Mouse (Mus musculus): ENCODE results near the gene Pirb. TPM values are rescaled to one million over a fixed set of nuclear protein-coding genes. Genes with fewer than 3 reads are reported as not detected.
"Not testable (repeated sequence)": the region's sequence is repeated elsewhere in the genome, so short reads cannot be mapped to it uniquely, and the experiment has no call there.

The Pirb gene
- polyA plus RNA-seq, 1 experiment from 2014 or later = 5.3 TPM

GRCm38 (mm10) chr7:3707568-3708413 is 12.4 kb downstream of the Pirb start:
- TF ChIP-seq CTCF (IDR thresholded peaks at IDR 0.05) (no peak), EP300 (IDR thresholded peaks at IDR 0.05) (no peak)
- Histone ChIP-seq H3K27ac (ENCODE audit: low read length) (no peak overlapping the region), H3K9ac (replicated peaks; ENCODE audit: low read depth) (no peak overlapping the region), H3K4me3 (ENCODE audit: low read depth, low read length) (no peak overlapping the region), H3K9me3 (ENCODE audit: low read length) (no peaks in the 10 kb centered on the region), H3K4me1 (ENCODE audit: insufficient read depth, low read depth, low read length) (peaks cover 13% of the 10 kb centered on the region; the same call in 1 of the 2 replicates), H3K36me3 (ENCODE audit: insufficient read depth, low read length) (peaks cover 9% of the 10 kb centered on the region; the same call in 1 of the 2 replicates), H3K4me2 (replicated peaks; ENCODE audit: low read depth, low read length) (no peak overlapping the region), H3K27me3 (replicated peaks; ENCODE audit: insufficient read depth, low read length) (no peaks in the 10 kb centered on the region)
- ATAC-seq (no peak), DNase-seq (ENCODE audit: low spot score) (no peak)
- 44% methylated on average over 7 of the region's 7 CpGs for WGBS

DNA sequence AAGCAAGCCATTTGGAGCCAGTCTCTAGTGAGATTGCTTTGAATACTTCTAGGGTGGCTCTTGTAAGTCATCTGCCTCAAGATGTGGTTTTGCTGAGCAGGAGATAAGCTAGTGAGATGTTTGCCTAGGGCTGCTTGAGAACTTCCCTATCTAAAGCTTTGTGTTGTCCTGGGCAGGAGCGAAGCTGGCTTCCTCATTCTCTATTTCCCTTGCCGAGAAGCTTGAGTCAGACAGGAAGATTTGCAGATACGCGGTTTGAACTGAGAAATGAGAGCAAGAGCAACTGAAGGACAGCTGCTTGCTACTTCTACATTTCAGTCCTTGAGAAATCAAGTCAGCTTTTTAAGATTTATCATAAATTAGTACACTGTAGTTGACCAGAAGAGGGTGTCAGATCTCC is 13.2 kb downstream of the Pirb start:
- ATAC-seq = no peak
- TF ChIP-seq CTCF (IDR thresholded peaks at IDR 0.05) (no peak), EP300 (IDR thresholded peaks at IDR 0.05) (no peak)
- Histone ChIP-seq H3K9me3 (ENCODE audit: low read length) (no peaks in the 10 kb centered on the region), H3K27me3 (replicated peaks; ENCODE audit: insufficient read depth, low read length) (no peaks in the 10 kb centered on the region), H3K27ac (ENCODE audit: low read length) (no peak overlapping the region), H3K4me2 (replicated peaks; ENCODE audit: low read depth, low read length) (no peak overlapping the region), H3K4me1 (ENCODE audit: insufficient read depth, low read depth, low read length) (peaks cover 13% of the 10 kb centered on the region; the same call in 1 of the 2 replicates), H3K4me3 (ENCODE audit: low read depth, low read length) (no peak overlapping the region), H3K9ac (replicated peaks; ENCODE audit: low read depth) (no peak overlapping the region), H3K36me3 (ENCODE audit: insufficient read depth, low read length) (peaks cover 9% of the 10 kb centered on the region; the same call in 1 of the 2 replicates)
- peak; percentile 69 for DNase-seq (ENCODE audit: low spot score)
- 36% methylated on average over 4 of the region's 4 CpGs for WGBS

DNA sequence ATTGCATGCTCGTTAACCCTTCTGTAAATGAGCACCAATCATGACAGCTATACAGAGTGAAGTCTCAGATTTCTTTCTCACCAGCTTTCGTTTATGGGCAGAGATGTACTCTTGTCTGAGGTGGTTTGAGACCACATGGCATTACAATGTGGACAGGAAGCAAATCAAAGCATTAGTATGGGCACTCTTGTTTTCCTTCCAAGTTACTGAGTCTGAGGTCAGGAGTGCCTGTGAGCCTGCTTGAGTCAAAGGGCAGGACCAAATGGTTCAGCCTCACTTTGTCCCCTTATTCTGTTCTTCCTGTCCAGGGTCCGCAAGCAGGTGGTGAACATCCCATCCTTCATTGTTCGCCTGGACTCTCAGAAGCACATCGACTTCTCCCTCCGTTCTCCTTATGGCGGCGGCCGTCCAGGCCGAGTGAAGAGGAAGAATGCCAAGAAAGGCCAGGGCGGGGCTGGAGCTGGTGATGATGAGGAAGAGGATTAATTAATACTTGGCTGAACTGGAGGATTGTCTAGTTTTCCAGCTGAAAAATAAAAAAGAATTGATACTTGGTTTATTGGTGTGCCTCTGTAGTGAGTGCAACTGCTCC is 13.8 kb downstream of the Pirb start:
- Histone ChIP-seq H3K9ac (replicated peaks; ENCODE audit: low read depth) (no peak overlapping the region), H3K4me3 (ENCODE audit: low read depth, low read length) (0 out of 2 replicates have a peak overlapping the region, but pooled peaks have one; percentile 8), H3K27me3 (replicated peaks; ENCODE audit: insufficient read depth, low read length) (no peaks in the 10 kb centered on the region), H3K36me3 (ENCODE audit: insufficient read depth, low read length) (peaks cover 9% of the 10 kb centered on the region; the same call in 1 of the 2 replicates), H3K27ac (ENCODE audit: low read length) (no peak overlapping the region), H3K4me1 (ENCODE audit: insufficient read depth, low read depth, low read length) (peaks cover 13% of the 10 kb centered on the region; the same call in 1 of the 2 replicates), H3K9me3 (ENCODE audit: low read length) (no peaks in the 10 kb centered on the region), H3K4me2 (replicated peaks; ENCODE audit: low read depth, low read length) (peak overlapping the region; percentile 88; the same call in 1 of the 2 replicates)
- DNase-seq (ENCODE audit: low spot score) = no peak
- TF ChIP-seq CTCF (IDR thresholded peaks at IDR 0.05) = no peak
- no peak for TF ChIP-seq EP300 (IDR thresholded peaks at IDR 0.05)
- ATAC-seq = no peak
- 40% methylated on average over 11 of the region's 11 CpGs for WGBS

- Histone ChIP-seq H3K4me2 (replicated peaks; ENCODE audit: low read depth, low read length) (peak overlapping the region; percentile 88), H3K9ac (replicated peaks; ENCODE audit: low read depth) (no peak overlapping the region), H3K4me3 (ENCODE audit: low read depth, low read length) (0 out of 2 replicates have a peak overlapping the region, but pooled peaks have one; percentile 8), H3K36me3 (ENCODE audit: insufficient read depth, low read length) (peaks cover 9% of the 10 kb centered on the region; the same call in 1 of the 2 replicates), H3K4me1 (ENCODE audit: insufficient read depth, low read depth, low read length) (peaks cover 13% of the 10 kb centered on the region; the same call in 1 of the 2 replicates), H3K27me3 (replicated peaks; ENCODE audit: insufficient read depth, low read length) (no peaks in the 10 kb centered on the region), H3K27ac (ENCODE audit: low read length) (no peak overlapping the region), H3K9me3 (ENCODE audit: low read length) (no peaks in the 10 kb centered on the region)
- ATAC-seq = no peak
- DNase-seq (ENCODE audit: low spot score) = no peak
- TF ChIP-seq EP300 (IDR thresholded peaks at IDR 0.05) (no peak), CTCF (IDR thresholded peaks at IDR 0.05) (no peak)
- 24% methylated on average over 6 of the region's 6 CpGs for WGBS
Measured at GRCm38 (mm10) chr7:3705911-3706310, 14.3 kb downstream of the Pirb start.

- DNase-seq (ENCODE audit: low spot score) = peak; percentile 14
Measured at GRCm38 (mm10) chr7:3705461-3705860, 14.7 kb downstream of the Pirb start.

GRCm38 (mm10) chr7:3704475-3704874 is 15.7 kb downstream of the Pirb start:
- peak overlapping the region; percentile 66 for H3K4me3 ChIP-seq (ENCODE audit: low read depth, low read length)
- no peak for DNase-seq (ENCODE audit: low spot score)
- TF ChIP-seq EP300 (IDR thresholded peaks at IDR 0.05) (no peak), CTCF (IDR thresholded peaks at IDR 0.05) (no peak)
- WGBS = under 1% methylated on average over 20 of the region's 20 CpGs
- peaks cover 9% of the 10 kb centered on the region; the same call in 1 of the 2 replicates for H3K36me3 ChIP-seq (ENCODE audit: insufficient read depth, low read length)
- H3K27ac ChIP-seq (ENCODE audit: low read length) = peak overlapping the region; percentile 88
- ATAC-seq = peak; percentile 53
- peaks cover 13% of the 10 kb centered on the region; the same call in 1 of the 2 replicates for H3K4me1 ChIP-seq (ENCODE audit: insufficient read depth, low read depth, low read length)
- peak overlapping the region; percentile 45 for H3K9ac ChIP-seq (replicated peaks; ENCODE audit: low read depth)
- peak overlapping the region; percentile 88 for H3K4me2 ChIP-seq (replicated peaks; ENCODE audit: low read depth, low read length)
- H3K9me3 ChIP-seq (ENCODE audit: low read length) = no peaks in the 10 kb centered on the region
- no peaks in the 10 kb centered on the region for H3K27me3 ChIP-seq (replicated peaks; ENCODE audit: insufficient read depth, low read length)

More at GRCm38 (mm10) chr7:3705461-3705860, 14.7 kb downstream of the Pirb start:
- H3K36me3 ChIP-seq (ENCODE audit: insufficient read depth, low read length); H3K27me3 ChIP-seq (replicated peaks; ENCODE audit: insufficient read depth, low read length); H3K9me3 ChIP-seq (ENCODE audit: low read length); H3K27ac ChIP-seq (ENCODE audit: low read length); ATAC-seq: not testable (repeated sequence)
- Histone ChIP-seq H3K4me2 (replicated peaks; ENCODE audit: low read depth, low read length) (peak overlapping the region; percentile 88), H3K9ac (replicated peaks; ENCODE audit: low read depth) (peak overlapping the region; percentile 45), H3K4me3 (ENCODE audit: low read depth, low read length) (peak overlapping the region; percentile 66), H3K4me1 (ENCODE audit: insufficient read depth, low read depth, low read length) (peaks cover 13% of the 10 kb centered on the region; the same call in 1 of the 2 replicates)
- WGBS = 2% methylated on average over 5 of the region's 7 CpGs

Measured in lung, postnatal 0 days (tissue).